Mouse (Mus musculus): ENCODE results near the gene Ghrhr. TPM values are rescaled to one million over a fixed set of nuclear protein-coding genes. Genes with fewer than 3 reads are reported as not detected.

Gene Ghrhr
- total and polyA plus RNA-seq, 2 experiments from 2014 or later, result not detected

DNA sequence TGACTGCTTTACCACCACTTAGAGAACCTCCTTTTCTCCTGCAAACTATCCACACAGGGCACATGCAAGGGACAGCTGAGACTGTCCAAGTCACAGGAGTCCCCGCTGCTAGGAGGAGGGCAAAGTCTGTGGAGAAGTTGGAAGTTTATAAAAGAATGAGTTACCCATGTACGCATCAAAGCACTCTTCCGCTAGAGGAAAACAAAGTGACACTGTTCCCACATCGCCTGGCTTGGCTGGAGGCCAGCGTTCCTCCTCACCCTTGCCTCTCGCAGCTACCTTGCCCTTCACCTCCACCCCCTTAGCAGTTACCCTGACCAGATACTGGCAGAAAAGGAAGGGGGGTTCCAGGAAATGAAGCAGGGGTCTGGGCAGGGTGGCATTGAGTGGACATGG, 18.5 kb upstream of the Ghrhr start:
- Histone ChIP-seq H3K4me3 (ENCODE audit: low read depth, low read length) (no peak overlapping the region), H3K4me2 (ENCODE audit: low read depth, low read length) (no peak overlapping the region), H3K36me3 (replicated peaks; ENCODE audit: control insufficient read depth, insufficient read depth, low read length) (no peaks in the 10 kb centered on the region), H3K9ac (replicated peaks; ENCODE audit: low read depth, low read length) (no peak overlapping the region), H3K27ac (ENCODE audit: low read depth) (no peak overlapping the region), H3K9me3 (replicated peaks; ENCODE audit: control insufficient read depth, low read length) (no peaks in the 10 kb centered on the region), H3K4me1 (ENCODE audit: control insufficient read depth, insufficient read depth) (peaks cover 7% of the 10 kb centered on the region; the same call in 1 of the 2 replicates), H3K27me3 (ENCODE audit: control insufficient read depth, insufficient read depth, low read length) (no peaks in the 10 kb centered on the region)
- no peak for DNase-seq (ENCODE audit: low spot score)
- 39% methylated on average over 6 of the region's 6 CpGs for WGBS
- TF ChIP-seq EP300 (IDR thresholded peaks at IDR 0.05; ENCODE audit: low read depth) (no peak), CTCF (IDR thresholded peaks at IDR 0.05; ENCODE audit: low read depth) (no peak)
- ATAC-seq (ENCODE audit: insufficient read depth, low read depth), result no peak

DNA sequence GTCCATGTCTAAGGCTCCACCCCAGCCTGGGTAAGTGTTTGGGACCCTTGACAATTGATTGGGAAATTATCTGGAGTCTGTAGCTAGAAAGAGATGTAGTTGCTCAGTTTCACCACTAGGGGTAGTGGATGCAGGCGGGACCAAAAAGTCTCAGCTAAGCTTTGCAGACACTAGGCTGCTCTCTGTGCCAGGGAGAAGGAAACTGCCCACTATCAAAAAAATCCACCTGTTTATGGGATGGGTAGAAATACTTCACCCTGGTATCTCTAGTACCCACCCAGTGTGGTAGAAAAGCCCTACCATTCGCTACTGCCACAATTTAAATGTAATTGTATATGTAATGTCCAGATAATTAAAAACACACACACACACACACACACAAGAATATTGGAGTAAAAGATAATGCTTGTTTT, 17.4 kb upstream of the Ghrhr start:
- WGBS, result 26% methylated on average over 2 of the region's 2 CpGs
- no peak overlapping the region for H3K27ac ChIP-seq (ENCODE audit: low read depth)
- H3K27me3 ChIP-seq (ENCODE audit: control insufficient read depth, insufficient read depth, low read length), result no peaks in the 10 kb centered on the region
- TF ChIP-seq CTCF (IDR thresholded peaks at IDR 0.05; ENCODE audit: low read depth) (peak; percentile 68), EP300 (IDR thresholded peaks at IDR 0.05; ENCODE audit: low read depth) (no peak)
- peak; percentile 19 for DNase-seq (ENCODE audit: low spot score)
- H3K4me3 ChIP-seq (ENCODE audit: low read depth, low read length), result no peak overlapping the region
- peaks cover 7% of the 10 kb centered on the region; the same call in 1 of the 2 replicates for H3K4me1 ChIP-seq (ENCODE audit: control insufficient read depth, insufficient read depth)
- H3K9me3 ChIP-seq (replicated peaks; ENCODE audit: control insufficient read depth, low read length), result no peaks in the 10 kb centered on the region
- no peak for ATAC-seq (ENCODE audit: insufficient read depth, low read depth)
- H3K9ac ChIP-seq (replicated peaks; ENCODE audit: low read depth, low read length), result no peak overlapping the region
- H3K36me3 ChIP-seq (replicated peaks; ENCODE audit: control insufficient read depth, insufficient read depth, low read length), result no peaks in the 10 kb centered on the region
- H3K4me2 ChIP-seq (ENCODE audit: low read depth, low read length), result no peak overlapping the region

DNA sequence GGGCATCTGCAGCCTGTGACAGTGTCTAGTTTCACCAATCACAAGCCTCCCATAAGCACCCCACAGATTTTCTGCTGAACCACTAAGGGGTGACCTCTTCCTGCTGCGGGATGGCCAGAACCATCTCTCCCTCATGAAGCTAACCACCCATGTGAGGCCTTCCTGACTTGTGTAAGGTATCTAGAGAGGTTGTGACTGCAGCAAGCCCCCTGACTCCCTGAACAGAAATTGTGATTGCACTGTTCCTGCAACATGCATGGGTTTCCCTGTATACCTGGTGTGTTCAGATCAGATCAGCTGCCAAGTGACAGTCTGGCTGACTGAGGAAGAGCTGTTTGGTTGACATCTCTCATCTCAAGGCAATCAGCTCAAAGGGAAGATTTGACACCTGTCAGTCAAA, 13.4 kb upstream of the Ghrhr start:
- H3K36me3 ChIP-seq (replicated peaks; ENCODE audit: control insufficient read depth, insufficient read depth, low read length), result no peaks in the 10 kb centered on the region
- H3K4me1 ChIP-seq (ENCODE audit: control insufficient read depth, insufficient read depth), result peaks cover 2% of the 10 kb centered on the region; the same call in 1 of the 2 replicates
- 71% methylated on average over 1 of the region's 1 CpGs for WGBS
- H3K9ac ChIP-seq (replicated peaks; ENCODE audit: low read depth, low read length), result no peak overlapping the region
- TF ChIP-seq EP300 (IDR thresholded peaks at IDR 0.05; ENCODE audit: low read depth), result no peak
- TF ChIP-seq CTCF (IDR thresholded peaks at IDR 0.05; ENCODE audit: low read depth), result no peak
- DNase-seq (ENCODE audit: low spot score), result no peak
- no peak for ATAC-seq (ENCODE audit: insufficient read depth, low read depth)
- H3K27ac ChIP-seq (ENCODE audit: low read depth), result no peak overlapping the region
- no peaks in the 10 kb centered on the region for H3K27me3 ChIP-seq (ENCODE audit: control insufficient read depth, insufficient read depth, low read length)
- H3K9me3 ChIP-seq (replicated peaks; ENCODE audit: control insufficient read depth, low read length), result no peaks in the 10 kb centered on the region
- H3K4me3 ChIP-seq (ENCODE audit: low read depth, low read length), result no peak overlapping the region
- no peak overlapping the region for H3K4me2 ChIP-seq (ENCODE audit: low read depth, low read length)

DNA sequence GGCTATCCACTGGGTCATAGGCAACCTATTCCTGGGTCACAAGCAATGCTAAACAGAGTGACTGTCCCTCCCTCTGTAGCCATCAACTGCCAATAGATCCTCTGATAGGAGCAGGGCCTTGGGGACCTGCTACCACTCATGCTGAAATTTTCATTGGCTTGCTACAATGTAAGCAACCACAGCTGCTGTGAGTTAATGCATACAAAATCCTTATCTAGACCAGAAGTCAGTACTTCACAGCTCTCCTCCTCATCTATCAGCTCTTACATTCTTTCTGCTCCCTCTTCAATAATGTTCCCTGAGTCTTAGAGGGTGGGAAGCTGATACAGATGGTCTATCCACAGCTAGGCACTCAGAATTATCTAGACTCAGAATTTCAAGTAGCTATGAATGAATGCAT, 9.0 kb upstream of the Ghrhr start:
- no peaks in the 10 kb centered on the region for H3K27me3 ChIP-seq (ENCODE audit: control insufficient read depth, insufficient read depth, low read length)
- H3K4me3 ChIP-seq (ENCODE audit: low read depth, low read length), result no peak overlapping the region
- no peak overlapping the region for H3K27ac ChIP-seq (ENCODE audit: low read depth)
- H3K4me1 ChIP-seq (ENCODE audit: control insufficient read depth, insufficient read depth), result no peaks in the 10 kb centered on the region
- ATAC-seq (ENCODE audit: insufficient read depth, low read depth), result no peak
- no peaks in the 10 kb centered on the region for H3K36me3 ChIP-seq (replicated peaks; ENCODE audit: control insufficient read depth, insufficient read depth, low read length)
- no peak for DNase-seq (ENCODE audit: low spot score)
- TF ChIP-seq CTCF (IDR thresholded peaks at IDR 0.05; ENCODE audit: low read depth) (no peak), EP300 (IDR thresholded peaks at IDR 0.05; ENCODE audit: low read depth) (no peak)
- 0 out of 2 replicates have a peak, but pooled peaks cover 3% of the 10 kb centered on the region for H3K9me3 ChIP-seq (replicated peaks; ENCODE audit: control insufficient read depth, low read length)
- H3K9ac ChIP-seq (replicated peaks; ENCODE audit: low read depth, low read length), result no peak overlapping the region
- no peak overlapping the region for H3K4me2 ChIP-seq (ENCODE audit: low read depth, low read length)

DNA sequence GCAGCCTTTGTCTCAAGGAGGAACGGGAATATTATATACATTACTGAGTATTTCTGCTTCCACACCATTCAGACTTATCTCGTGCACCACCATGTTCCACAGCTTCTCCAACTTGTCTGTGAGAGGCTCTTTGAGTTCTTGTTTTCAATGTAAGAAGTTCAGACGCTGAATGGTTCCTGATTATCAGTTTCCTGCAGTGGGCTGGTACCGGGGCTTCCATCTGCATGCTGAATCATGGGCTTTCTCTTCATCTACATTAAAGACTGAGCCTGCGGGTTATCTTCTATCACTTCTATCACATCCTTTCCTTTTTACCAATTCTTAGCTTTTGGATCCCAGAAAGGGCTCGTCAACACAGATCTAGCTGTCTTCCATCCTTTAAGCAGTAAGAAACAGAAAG, 5.3 kb upstream of the Ghrhr start:
- Histone ChIP-seq H3K36me3 (replicated peaks; ENCODE audit: control insufficient read depth, insufficient read depth, low read length) (no peaks in the 10 kb centered on the region), H3K9me3 (replicated peaks; ENCODE audit: control insufficient read depth, low read length) (0 out of 2 replicates have a peak, but pooled peaks cover 3% of the 10 kb centered on the region), H3K27ac (ENCODE audit: low read depth) (no peak overlapping the region), H3K4me3 (ENCODE audit: low read depth, low read length) (no peak overlapping the region), H3K9ac (replicated peaks; ENCODE audit: low read depth, low read length) (no peak overlapping the region), H3K27me3 (ENCODE audit: control insufficient read depth, insufficient read depth, low read length) (no peaks in the 10 kb centered on the region), H3K4me1 (ENCODE audit: control insufficient read depth, insufficient read depth) (no peaks in the 10 kb centered on the region), H3K4me2 (ENCODE audit: low read depth, low read length) (no peak overlapping the region)
- 67% methylated on average over 6 of the region's 6 CpGs for WGBS
- DNase-seq (ENCODE audit: low spot score) (no peak), ATAC-seq (ENCODE audit: insufficient read depth, low read depth) (no peak)
- TF ChIP-seq CTCF (IDR thresholded peaks at IDR 0.05; ENCODE audit: low read depth) (no peak), EP300 (IDR thresholded peaks at IDR 0.05; ENCODE audit: low read depth) (no peak)

DNA sequence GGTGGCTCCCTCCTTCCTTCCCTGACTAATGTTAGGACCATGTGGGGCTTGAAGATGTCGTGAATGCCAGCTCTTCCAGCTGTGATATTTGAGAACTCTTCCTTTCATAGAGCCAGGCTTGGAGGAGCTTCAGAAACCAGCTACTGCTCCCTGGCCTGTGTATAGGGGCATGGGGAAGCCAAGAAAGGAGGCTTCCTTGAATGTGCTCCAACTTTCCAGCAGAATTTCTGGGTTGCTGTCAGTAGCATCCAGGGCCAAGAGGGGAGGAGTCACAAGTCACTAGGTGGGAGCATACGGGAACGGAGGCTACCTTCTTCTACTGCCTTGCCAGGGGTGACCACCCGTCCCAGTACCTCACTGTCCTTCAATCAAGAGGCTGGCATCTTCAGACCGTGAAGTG, 416 bp downstream of the Ghrhr start:
- H3K4me2 ChIP-seq (ENCODE audit: low read depth, low read length), result no peak overlapping the region
- no peak for TF ChIP-seq EP300 (IDR thresholded peaks at IDR 0.05; ENCODE audit: low read depth)
- no peak for TF ChIP-seq CTCF (IDR thresholded peaks at IDR 0.05; ENCODE audit: low read depth)
- H3K27ac ChIP-seq (ENCODE audit: low read depth), result no peak overlapping the region
- H3K36me3 ChIP-seq (replicated peaks; ENCODE audit: control insufficient read depth, insufficient read depth, low read length), result no peaks in the 10 kb centered on the region
- H3K4me3 ChIP-seq (ENCODE audit: low read depth, low read length), result no peak overlapping the region
- 59% methylated on average over 5 of the region's 5 CpGs for WGBS
- no peaks in the 10 kb centered on the region for H3K4me1 ChIP-seq (ENCODE audit: control insufficient read depth, insufficient read depth)
- ATAC-seq (ENCODE audit: insufficient read depth, low read depth) (no peak), DNase-seq (ENCODE audit: low spot score) (no peak)
- no peaks in the 10 kb centered on the region for H3K9me3 ChIP-seq (replicated peaks; ENCODE audit: control insufficient read depth, low read length)
- H3K27me3 ChIP-seq (ENCODE audit: control insufficient read depth, insufficient read depth, low read length), result peaks cover 10% of the 10 kb centered on the region; the same call in 1 of the 2 replicates
- H3K9ac ChIP-seq (replicated peaks; ENCODE audit: low read depth, low read length), result no peak overlapping the region

Measured in heart, postnatal 0 days (tissue).